Mouse (Mus musculus) left cerebral cortex, adult 2 months (tissue): ENCODE results near the gene Gm19426. TPM values are rescaled to one million over a fixed set of nuclear protein-coding genes. Genes with fewer than 3 reads are reported as not detected.

Source experiments
- DNase-seq, 2 experiments: peaks; one replicate each; pipeline ENCODE4 v3.0.0; 2021 to 2022; ENCODE audit warnings: low spot score in 2 of 2, mixed read lengths in 1 of 2; ENCODE audit errors: extremely low spot score in 1 of 2
- H3K27ac ChIP-seq: fragments of 200-600 bp; 2 replicates; pipeline ENCODE4 v1.8.1; 2022
- H3K4me3 ChIP-seq: fragments of 200-600 bp; 2 replicates; pipeline ENCODE4 v1.8.1; 2022
- CTCF ChIP-seq: fragments of 200-600 bp; IDR thresholded peaks from 2 replicates; pipeline ENCODE4 v1.8.1; 2022; ENCODE audit warnings: antibody characterized with exemption, mild to moderate bottlenecking, moderate library complexity
- intact Hi-C: fragments of 180-260 bp; cut with DNase I; formaldehyde crosslinking; loops from one replicate; pipeline ENCODE4 v1.15.1; 2025
- microRNA-seq, 2 experiments: library from miRNA; unstranded; fragments of <30 nt; microRNA quantifications; one replicate each; pipeline ENCODE4 v1.2.0; 2021
- total RNA-seq, 2 experiments: library from RNA; stranded (reverse); gene quantifications; 2 replicates each; pipeline ENCODE4 v1.2.3; 2021

Gene Gm19426
- total RNA-seq, 2 experiments from 2014 or later, result 2.0 to 2.4 TPM

GRCm38 (mm10) chr2:84716423-84717355 is 26.8 kb downstream of the Gm19426 start:
- TF ChIP-seq CTCF, result no peak
- Histone ChIP-seq H3K4me3 (peak overlapping the region; percentile 99), H3K27ac (peak overlapping the region; percentile 99)
- intact Hi-C loops, result loop anchor here (5.0 kb wide), 1 partner anchor 81 kb away; the partner anchor contains the start of gene Ube2l6
- no peak for DNase-seq

GRCm38 (mm10) chr2:84715562-84716361 is 27.7 kb downstream of the Gm19426 start:
- TF ChIP-seq CTCF, result no peak
- intact Hi-C loops, result loop anchor here (1.0 to 5.0 kb wide), 2 partner anchors 12 to 82 kb away; partner anchors contain the start of genes Clp1 and Ube2l6
- Histone ChIP-seq H3K27ac (peak overlapping the region; percentile 99), H3K4me3 (peak overlapping the region; percentile 99)
- DNase-seq, result peak; percentile 64 to 84

DNA sequence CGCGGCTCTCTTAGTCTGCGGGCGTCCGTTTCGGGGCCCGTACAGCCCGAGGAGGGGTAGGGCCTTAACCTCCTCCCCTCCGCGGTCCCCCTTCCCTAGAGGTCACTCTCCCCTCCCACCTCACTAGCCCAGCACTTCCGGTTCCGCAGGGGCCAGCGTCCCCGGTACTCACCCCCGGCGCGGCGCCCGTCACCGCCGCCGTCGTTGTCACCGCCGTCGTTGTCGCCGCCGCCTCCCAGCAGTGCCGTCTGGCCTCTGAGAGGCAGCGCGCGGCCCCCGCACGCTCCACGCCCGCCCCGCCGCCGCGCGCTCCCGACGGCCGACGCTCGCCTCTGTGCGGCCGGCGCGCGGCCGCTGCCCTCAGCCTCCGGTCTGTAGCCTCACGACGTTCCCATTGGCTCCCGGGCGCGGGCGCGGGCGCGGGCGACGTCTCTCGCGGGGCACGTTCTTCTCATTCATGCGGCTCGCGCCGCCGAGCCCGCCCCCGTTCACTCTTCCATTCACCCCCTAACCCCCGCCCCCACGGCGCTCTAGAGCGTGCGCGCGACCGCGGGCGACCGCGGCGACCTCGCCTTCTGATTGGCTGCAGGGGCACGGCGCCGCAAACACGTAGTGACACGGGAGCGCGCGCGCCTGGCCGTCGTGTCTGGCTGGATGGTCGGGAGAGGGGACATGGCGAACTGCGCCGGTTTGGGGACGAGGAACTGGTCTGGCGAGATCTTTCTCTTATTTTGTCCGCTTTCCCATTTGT is 28.5 kb downstream of the Gm19426 start, which contains the start of gene Zdhhc5:
Gene Zdhhc5, minus strand, starts transcription at position 370 of the 751 bp plus-strand sequence.
- peak; percentile 98 for DNase-seq
- Histone ChIP-seq H3K27ac (peak within 1 kb of the TSS; percentile 99), H3K4me3 (peak within 1 kb of the TSS; percentile 99)
- no peak for TF ChIP-seq CTCF
- intact Hi-C loops, result loop anchor here (1.0 to 5.0 kb wide), 2 partner anchors 12 to 82 kb away; partner anchors contain the start of genes Clp1 and Ube2l6

DNA sequence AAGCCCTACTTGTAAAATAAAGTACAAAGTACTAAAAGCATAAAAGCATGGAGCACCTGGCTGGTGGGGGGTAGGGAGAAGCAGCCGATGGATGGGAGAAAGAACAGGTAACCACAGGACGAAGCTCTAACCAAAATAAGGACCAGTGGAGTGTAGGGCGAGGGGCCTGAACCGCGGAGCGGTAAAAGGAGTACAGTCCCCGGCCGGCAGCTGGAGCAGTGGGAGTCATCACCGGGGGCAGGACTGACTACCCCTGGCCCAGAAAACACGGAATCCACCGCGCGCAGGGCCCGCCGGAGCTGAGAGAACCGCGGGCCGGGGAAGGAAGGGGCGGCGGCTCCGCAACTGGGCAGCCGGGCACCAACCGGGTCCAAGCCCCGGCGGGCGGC is 29.0 kb downstream of the Gm19426 start:
- TF ChIP-seq CTCF, result no peak
- H3K27ac ChIP-seq, result peak overlapping the region; percentile 97
- H3K4me3 ChIP-seq, result peak overlapping the region; percentile 99
- no peak for DNase-seq
- intact Hi-C loops, result no loop called here

GRCm38 (mm10) chr2:84711898-84712297 is 31.6 kb downstream of the Gm19426 start:
- no peak for TF ChIP-seq CTCF
- no peak for DNase-seq
- Histone ChIP-seq H3K4me3 (no peak overlapping the region), H3K27ac (no peak overlapping the region)
- intact Hi-C loops, result no loop called here

DNA sequence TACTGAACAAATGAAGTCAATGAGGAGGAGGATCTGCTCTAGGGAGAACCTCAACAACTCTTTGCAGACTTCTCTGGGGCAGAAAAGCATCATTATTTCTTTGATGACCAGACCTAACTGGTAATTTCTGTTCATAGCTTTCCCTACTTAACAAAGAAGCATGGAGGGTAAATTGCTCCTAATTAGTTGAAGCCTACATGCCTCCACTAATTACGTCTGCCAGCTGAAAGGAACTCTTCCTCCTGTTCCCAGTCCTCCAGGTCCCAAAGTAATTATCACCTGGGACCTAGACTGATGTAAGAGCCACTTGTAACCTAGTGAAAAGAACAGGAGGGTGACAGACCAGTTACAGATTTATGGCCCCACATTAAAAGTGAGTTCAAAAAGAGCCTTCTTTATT is 35.9 kb downstream of the Gm19426 start:
- TF ChIP-seq CTCF, result no peak
- Histone ChIP-seq H3K27ac (no peak overlapping the region), H3K4me3 (no peak overlapping the region)
- no peak for DNase-seq
- intact Hi-C loops, result no loop called here

DNA sequence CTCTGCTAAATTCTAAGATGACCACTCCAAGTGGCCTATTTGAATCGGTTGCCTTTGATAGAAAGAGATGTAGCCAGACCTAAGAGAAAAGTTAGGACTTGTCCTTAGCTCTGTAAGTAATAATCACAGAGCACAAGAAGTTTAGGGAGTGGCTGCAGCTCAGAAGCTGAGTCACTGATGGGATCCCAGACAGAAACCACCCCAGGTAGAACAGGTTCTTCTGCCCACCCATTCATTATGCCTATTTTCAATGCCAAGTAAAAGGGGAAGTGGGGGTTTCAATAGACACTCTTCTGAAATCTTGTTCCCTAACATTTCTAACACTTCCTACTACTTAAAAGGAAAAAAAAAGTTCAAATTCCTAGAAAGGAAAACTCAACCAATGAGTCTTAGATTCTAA is 38.2 kb downstream of the Gm19426 start:
- intact Hi-C loops, result no loop called here
- TF ChIP-seq CTCF, result no peak
- Histone ChIP-seq H3K4me3 (no peak overlapping the region), H3K27ac (no peak overlapping the region)
- no peak for DNase-seq

GRCm38 (mm10) chr2:84704329-84704728 is 39.1 kb downstream of the Gm19426 start:
- DNase-seq, result no peak
- no peak for TF ChIP-seq CTCF
- H3K27ac ChIP-seq, result no peak overlapping the region
- intact Hi-C loops, result no loop called here
- no peak overlapping the region for H3K4me3 ChIP-seq

DNA sequence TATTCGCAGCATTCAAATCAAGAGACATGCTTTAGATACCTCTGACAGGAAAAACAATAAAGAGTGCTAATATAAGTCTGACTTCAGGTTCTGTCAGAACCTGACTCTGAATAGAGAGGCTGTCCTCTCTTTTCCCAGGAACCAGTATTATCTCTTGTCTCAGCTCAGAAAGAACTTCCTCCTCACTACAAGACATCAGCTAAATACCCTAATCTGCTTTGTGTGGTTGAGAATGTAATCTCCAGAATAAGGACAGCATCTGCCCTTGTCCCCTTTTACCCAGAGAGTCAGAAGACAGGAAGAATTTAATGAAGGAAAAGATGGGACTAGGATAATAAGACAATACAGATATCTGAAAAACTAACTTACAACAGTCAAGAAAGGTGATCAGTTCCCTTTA is 40.0 kb downstream of the Gm19426 start:
- TF ChIP-seq CTCF, result no peak
- DNase-seq, result no peak
- no peak overlapping the region for H3K27ac ChIP-seq
- intact Hi-C loops, result no loop called here
- H3K4me3 ChIP-seq, result no peak overlapping the region

GRCm38 (mm10) chr2:84695007-84695695 is 48.3 kb downstream of the Gm19426 start:
- intact Hi-C loops, result no loop called here
- no peak for TF ChIP-seq CTCF
- no peak for DNase-seq
- H3K27ac ChIP-seq, result no peak overlapping the region
- H3K4me3 ChIP-seq, result no peak overlapping the region

Small RNAs within 50 kb of the gene (microRNA-seq; reads per million reads assigned to microRNA genes)
- 1,086 to 1,102 reads per million in 2 experiments for gene Mir130a

Other genes starting within 250 kb of the Gm19426 start
- gene Ctnnd1, start 92.9 kb downstream of the Gm19426 start, total RNA-seq, result 10 to 100 TPM; 65.1 to 70.2 TPM
- gene Btbd18, start 84.6 kb downstream of the Gm19426 start, total RNA-seq, result not detected
- 10 to 100 TPM; 27.4 to 33.3 TPM for gene Selenoh, start 72.9 kb downstream of the Gm19426 start, total RNA-seq
- gene Gm28635, start 65.6 kb downstream of the Gm19426 start, total RNA-seq, result 1 to 10 TPM; 7.6 to 9.6 TPM
- 10 to 100 TPM; 30.7 to 30.9 TPM for gene Med19, start 65.3 kb downstream of the Gm19426 start, total RNA-seq
- gene Tmx2, start 64.5 kb downstream of the Gm19426 start, total RNA-seq, result 100 to 1,000 TPM; 224 to 239 TPM
- 10 to 100 TPM; 48.8 to 49.9 TPM for gene Zdhhc5, start 28.5 kb downstream of the Gm19426 start, total RNA-seq
- gene Clp1, start 16.3 kb downstream of the Gm19426 start, total RNA-seq, result 10 to 100 TPM in 1 of 2 experiments, 1 to 10 TPM in 1; 8.8 to 10.2 TPM
- 100 to 1,000 TPM; 101 to 102 TPM for gene Ypel4, start 9.6 kb downstream of the Gm19426 start, total RNA-seq
- 1 to 10 TPM; 5.3 to 8.4 TPM for gene Serping1, start 31.8 kb upstream of the Gm19426 start, total RNA-seq
- gene Ube2l6, start 55.2 kb upstream of the Gm19426 start, total RNA-seq, result 1 to 10 TPM; 6.4 to 6.7 TPM
- not detected for gene Smtnl1, start 79.0 kb upstream of the Gm19426 start, total RNA-seq
- gene Timm10, start 83.3 kb upstream of the Gm19426 start, total RNA-seq, result 10 to 100 TPM; 49.1 to 51.3 TPM
- gene Slc43a1, start 95.2 kb upstream of the Gm19426 start, total RNA-seq, result under 1 TPM; 0.27 to 0.30 TPM
- 100 to 1,000 TPM in 1 of 2 experiments, 10 to 100 TPM in 1; 99.5 to 113 TPM for gene Rtn4rl2, start 143.1 kb upstream of the Gm19426 start, total RNA-seq
- under 1 TPM in 1 of 2 experiments, not detected in 1; 0.14 TPM for gene Slc43a3, start 192.9 kb upstream of the Gm19426 start, total RNA-seq
- not detected for gene Prg2, start 236.8 kb upstream of the Gm19426 start, total RNA-seq
- not detected for gene Prg3, start 244.6 kb upstream of the Gm19426 start, total RNA-seq